Mouse (Mus musculus): ENCODE measurements around the gene Abca1. TPM values are rescaled to one million over a fixed set of nuclear protein-coding genes. Genes with fewer than 3 reads are reported as not detected.

The Abca1 gene
- total RNA-seq, 1 experiment = 18.9 TPM

GRCm38 (mm10) chr4:53109381-53109928, 50.2 kb downstream of the Abca1 start:
- no peak overlapping the region for H3K9ac ChIP-seq (ENCODE audit: insufficient read depth, low read depth, low read length, poor library complexity, severe bottlenecking)
- H3K4me3 ChIP-seq (ENCODE audit: insufficient read depth in 1 of 2, low read depth in 1 of 2, low read length in 2 of 2, poor library complexity in 1 of 2, severe bottlenecking in 1 of 2) = no peak overlapping the region
- H3K4me1 ChIP-seq (ENCODE audit: control insufficient read depth in 2 of 2, insufficient read depth in 2 of 2, low read length in 2 of 2, poor library complexity in 1 of 2) = no peaks in the 10 kb centered on the region
- H3K27ac ChIP-seq (ENCODE audit: insufficient read depth, low read depth, low read length, poor library complexity, severe bottlenecking) = no peak overlapping the region
- no peaks in the 10 kb centered on the region for H3K36me3 ChIP-seq (ENCODE audit: control insufficient read depth, insufficient read depth, low read length, poor library complexity, severe bottlenecking)
- in situ Hi-C loops (cut with MboI; ENCODE audit: low sequenced_read_pairs in 2 of 2, unreplicated experiment in 2 of 2) = loop anchor here in 1 of 2 experiments (25.0 kb wide), 1 partner anchor 478 kb away; no protein-coding TSS in a partner anchor
- no peaks in the 10 kb centered on the region for H3K9me3 ChIP-seq (ENCODE audit: control insufficient read depth, insufficient read depth, low read depth, low read length)
- no peak for DNase-seq (ENCODE audit: low read depth, low spot score)
- TF ChIP-seq CHD2 (IDR thresholded peaks at IDR 0.05; ENCODE audit: low read depth, low read length) (no peak), HCFC1 (IDR thresholded peaks at IDR 0.05; ENCODE audit: borderline replicate concordance, insufficient read depth, low read length) (no peak), MAFK (IDR thresholded peaks at IDR 0.05; ENCODE audit: insufficient read depth, low read depth, low read length) (no peak), ZC3H11A (IDR thresholded peaks at IDR 0.05; ENCODE audit: borderline replicate concordance, low read depth, low read length) (no peak), ZNF384 (IDR thresholded peaks at IDR 0.05; ENCODE audit: low read depth, low read length) (no peak)

GRCm38 (mm10) chr4:53108194-53108593, 51.5 kb downstream of the Abca1 start:
- Histone ChIP-seq H3K27ac (ENCODE audit: insufficient read depth, low read depth, low read length, poor library complexity, severe bottlenecking) (no peak overlapping the region), H3K4me1 (ENCODE audit: control insufficient read depth in 2 of 2, insufficient read depth in 2 of 2, low read length in 2 of 2, poor library complexity in 1 of 2) (no peaks in the 10 kb centered on the region), H3K36me3 (ENCODE audit: control insufficient read depth, insufficient read depth, low read length, poor library complexity, severe bottlenecking) (no peaks in the 10 kb centered on the region), H3K9ac (ENCODE audit: insufficient read depth, low read depth, low read length, poor library complexity, severe bottlenecking) (no peak overlapping the region), H3K9me3 (ENCODE audit: control insufficient read depth, insufficient read depth, low read depth, low read length) (no peaks in the 10 kb centered on the region), H3K4me3 (ENCODE audit: insufficient read depth in 1 of 2, low read depth in 1 of 2, low read length in 2 of 2, poor library complexity in 1 of 2, severe bottlenecking in 1 of 2) (no peak overlapping the region)
- no peak for DNase-seq (ENCODE audit: low read depth, low spot score)
- in situ Hi-C loops (cut with MboI; ENCODE audit: low sequenced_read_pairs in 2 of 2, unreplicated experiment in 2 of 2) = loop anchor here in 1 of 2 experiments (25.0 kb wide), 1 partner anchor 479 kb away; no protein-coding TSS in a partner anchor
- no peak for TF ChIP-seq MAFK (IDR thresholded peaks at IDR 0.05; ENCODE audit: insufficient read depth, low read depth, low read length)
- no peak for TF ChIP-seq HCFC1 (IDR thresholded peaks at IDR 0.05; ENCODE audit: borderline replicate concordance, insufficient read depth, low read length)
- no peak for TF ChIP-seq CHD2 (IDR thresholded peaks at IDR 0.05; ENCODE audit: low read depth, low read length)
- TF ChIP-seq ZNF384 (IDR thresholded peaks at IDR 0.05; ENCODE audit: low read depth, low read length) = no peak
- no peak for TF ChIP-seq ZC3H11A (IDR thresholded peaks at IDR 0.05; ENCODE audit: borderline replicate concordance, low read depth, low read length)

- Histone ChIP-seq H3K4me3 (ENCODE audit: insufficient read depth in 1 of 2, low read depth in 1 of 2, low read length in 2 of 2, poor library complexity in 1 of 2, severe bottlenecking in 1 of 2) (no peak overlapping the region), H3K4me1 (ENCODE audit: control insufficient read depth in 2 of 2, insufficient read depth in 2 of 2, low read length in 2 of 2, poor library complexity in 1 of 2) (no peaks in the 10 kb centered on the region), H3K27ac (ENCODE audit: insufficient read depth, low read depth, low read length, poor library complexity, severe bottlenecking) (no peak overlapping the region), H3K36me3 (ENCODE audit: control insufficient read depth, insufficient read depth, low read length, poor library complexity, severe bottlenecking) (no peaks in the 10 kb centered on the region), H3K9ac (ENCODE audit: insufficient read depth, low read depth, low read length, poor library complexity, severe bottlenecking) (no peak overlapping the region), H3K9me3 (ENCODE audit: control insufficient read depth, insufficient read depth, low read depth, low read length) (no peaks in the 10 kb centered on the region)
- TF ChIP-seq HCFC1 (IDR thresholded peaks at IDR 0.05; ENCODE audit: borderline replicate concordance, insufficient read depth, low read length) (no peak), ZC3H11A (IDR thresholded peaks at IDR 0.05; ENCODE audit: borderline replicate concordance, low read depth, low read length) (no peak), CHD2 (IDR thresholded peaks at IDR 0.05; ENCODE audit: low read depth, low read length) (no peak), MAFK (IDR thresholded peaks at IDR 0.05; ENCODE audit: insufficient read depth, low read depth, low read length) (no peak), ZNF384 (IDR thresholded peaks at IDR 0.05; ENCODE audit: low read depth, low read length) (no peak)
- in situ Hi-C loops (cut with MboI; ENCODE audit: low sequenced_read_pairs in 2 of 2, unreplicated experiment in 2 of 2) = loop anchor here in 1 of 2 experiments (25.0 kb wide), 1 partner anchor 481 kb away; no protein-coding TSS in a partner anchor
- DNase-seq (ENCODE audit: low read depth, low spot score) = no peak
Observed at GRCm38 (mm10) chr4:53106732-53107131, 53.0 kb downstream of the Abca1 start.

- no peak overlapping the region for H3K9ac ChIP-seq (ENCODE audit: insufficient read depth, low read depth, low read length, poor library complexity, severe bottlenecking)
- H3K36me3 ChIP-seq (ENCODE audit: control insufficient read depth, insufficient read depth, low read length, poor library complexity, severe bottlenecking) = no peaks in the 10 kb centered on the region
- no peak overlapping the region for H3K4me3 ChIP-seq (ENCODE audit: insufficient read depth in 1 of 2, low read depth in 1 of 2, low read length in 2 of 2, poor library complexity in 1 of 2, severe bottlenecking in 1 of 2)
- no peaks in the 10 kb centered on the region for H3K4me1 ChIP-seq (ENCODE audit: control insufficient read depth in 2 of 2, insufficient read depth in 2 of 2, low read length in 2 of 2, poor library complexity in 1 of 2)
- no peaks in the 10 kb centered on the region for H3K9me3 ChIP-seq (ENCODE audit: control insufficient read depth, insufficient read depth, low read depth, low read length)
- in situ Hi-C loops (cut with MboI; ENCODE audit: low sequenced_read_pairs in 2 of 2, unreplicated experiment in 2 of 2) = loop anchor here in 1 of 2 experiments (25.0 kb wide), 1 partner anchor 481 kb away; no protein-coding TSS in a partner anchor
- no peak for TF ChIP-seq CHD2 (IDR thresholded peaks at IDR 0.05; ENCODE audit: low read depth, low read length)
- TF ChIP-seq HCFC1 (IDR thresholded peaks at IDR 0.05; ENCODE audit: borderline replicate concordance, insufficient read depth, low read length) = no peak
- no peak for TF ChIP-seq ZNF384 (IDR thresholded peaks at IDR 0.05; ENCODE audit: low read depth, low read length)
- no peak for TF ChIP-seq ZC3H11A (IDR thresholded peaks at IDR 0.05; ENCODE audit: borderline replicate concordance, low read depth, low read length)
- TF ChIP-seq MAFK (IDR thresholded peaks at IDR 0.05; ENCODE audit: insufficient read depth, low read depth, low read length) = no peak
- H3K27ac ChIP-seq (ENCODE audit: insufficient read depth, low read depth, low read length, poor library complexity, severe bottlenecking) = no peak overlapping the region
- no peak for DNase-seq (ENCODE audit: low read depth, low spot score)
Observed at GRCm38 (mm10) chr4:53106071-53106470, 53.6 kb downstream of the Abca1 start.

Measured in ES-E14 (cell line).